ENCODE assay signal across 8 mouse cellular contexts in genomic region chrX:20616861-20617175, GRCm38 (mm10). TPM values are rescaled to one million over a fixed set of nuclear protein-coding genes. Genes with fewer than 3 reads are reported as not detected.
DNase-seq lines count a peak whose midpoint lies in the region; ATAC-seq and TF ChIP-seq lines count a peak whose summit lies in the region.

No protein-coding gene starts in this region.

- peaks cover 6% of the 10 kb centered on the region; the same call in 1 of the 2 replicates for H3K36me3 ChIP-seq in intestine, embryonic 14.5 days (ENCODE audit: control insufficient read depth, insufficient read depth, low read length)
- H3K36me3 ChIP-seq in midbrain, embryonic 15.5 days (replicated peaks): no peaks in the 10 kb centered on the region

- H3K4me2 ChIP-seq in intestine, embryonic 14.5 days (ENCODE audit: low read length): peak overlapping the region; percentile 57
- peak overlapping the region; percentile 51 for H3K4me2 ChIP-seq in midbrain, embryonic 15.5 days

- ATAC-seq in intestine, embryonic 14.5 days (replicated peaks; ENCODE audit: low FRiP score, low TSS enrichment, low read depth): no peak
- no peak for ATAC-seq in midbrain, embryonic 15.5 days (replicated peaks)

- peak overlapping the region; percentile 94 for H3K27ac ChIP-seq in gastrocnemius, adult 2 months
- H3K27ac ChIP-seq in intestine, embryonic 14.5 days (ENCODE audit: low read depth): peak overlapping the region; percentile 85
- peak overlapping the region; percentile 91 for H3K27ac ChIP-seq in midbrain, embryonic 15.5 days

- H3K9ac ChIP-seq in intestine, embryonic 14.5 days (ENCODE audit: low read length): peak overlapping the region; percentile 58
- H3K9ac ChIP-seq in midbrain, embryonic 15.5 days: peak overlapping the region; percentile 38

- no peak for TF ChIP-seq CTCF in gastrocnemius, adult 2 months (IDR thresholded peaks at IDR 0.05)

- H3K27me3 ChIP-seq in intestine, embryonic 14.5 days (replicated peaks; ENCODE audit: control insufficient read depth, insufficient read depth, low read length): no peaks in the 10 kb centered on the region
- H3K27me3 ChIP-seq in midbrain, embryonic 15.5 days (replicated peaks): no peaks in the 10 kb centered on the region

- peaks cover 9% of the 10 kb centered on the region for H3K4me1 ChIP-seq in intestine, embryonic 14.5 days (replicated peaks; ENCODE audit: control insufficient read depth, insufficient read depth, low read length)
- H3K4me1 ChIP-seq in midbrain, embryonic 15.5 days: peaks cover 22% of the 10 kb centered on the region

- 20% methylated on average over 17 of the region's 17 CpGs for WGBS in intestine, embryonic 14.5 days
- WGBS in midbrain, embryonic 15.5 days: 20% methylated on average over 17 of the region's 17 CpGs

- DNase-seq in gastrocnemius, adult 2 months: no peak
- no peak for DNase-seq in gastrocnemius, postnatal 4 days (ENCODE audit: low spot score in 2 of 2)
- DNase-seq in urinary bladder, postnatal 14 days (ENCODE audit: low spot score): peak; percentile 40
- no peak for DNase-seq in urinary bladder, postnatal 10 days (ENCODE audit: low spot score)
- no peak for DNase-seq in intestine, embryonic 14.5 days (ENCODE audit: low spot score)
- DNase-seq in right cerebral cortex, postnatal 25 days: no peak
- DNase-seq in embryo, embryonic 10.5 days (ENCODE audit: low spot score): no peak

- intact Hi-C loops in gastrocnemius, adult 2 months (cut with DNase I): no loop called here

- H3K9me3 ChIP-seq in intestine, embryonic 14.5 days (ENCODE audit: control insufficient read depth, low read length): no peaks in the 10 kb centered on the region
- H3K9me3 ChIP-seq in midbrain, embryonic 15.5 days: no peaks in the 10 kb centered on the region

- H3K4me3 ChIP-seq in gastrocnemius, adult 2 months: peak overlapping the region; percentile 85
- H3K4me3 ChIP-seq in intestine, embryonic 14.5 days (ENCODE audit: low read depth, low read length): peak overlapping the region; percentile 52
- peak overlapping the region; percentile 57 for H3K4me3 ChIP-seq in midbrain, embryonic 15.5 days

RNA-seq across cellular contexts. Expression of gene Rbm10, which starts 0.5 kb away (rescaled TPM):
- total RNA-seq in gastrocnemius, adult 2 months (2021): 10 to 100 TPM in 1 of 2 experiments, 1 to 10 TPM in 1; 9.8 to 11.1 TPM
- total RNA-seq in gastrocnemius, postnatal 4 days (2021): 10 to 100 TPM; 26.7 to 27.0 TPM
- 58.6 and 60.4 TPM in 2 replicates for polyA plus RNA-seq in intestine, embryonic 14.5 days (2014; fragmentation: Nextera tagmentation; extraction: Ambion mirVana)
- polyA plus RNA-seq in midbrain, embryonic 15.5 days (2015; fragmentation: Nextera tagmentation; extraction: Ambion mirVana): 64.3 and 64.9 TPM in 2 replicates

RNA-seq across cellular contexts. Expression of gene Ndufb11, which starts 0.6 kb away (rescaled TPM):
- total RNA-seq in gastrocnemius, adult 2 months (2021): 100 to 1,000 TPM; 399 to 541 TPM
- 100 to 1,000 TPM; 268 TPM for total RNA-seq in gastrocnemius, postnatal 4 days (2021)
- polyA plus RNA-seq in intestine, embryonic 14.5 days (2014; fragmentation: Nextera tagmentation; extraction: Ambion mirVana): 258 and 267 TPM in 2 replicates
- polyA plus RNA-seq in midbrain, embryonic 15.5 days (2015; fragmentation: Nextera tagmentation; extraction: Ambion mirVana): 182 and 192 TPM in 2 replicates

RNA-seq across cellular contexts. Expression of gene Uba1, which starts 41.3 kb away (rescaled TPM):
- 100 to 1,000 TPM; 135 to 149 TPM for total RNA-seq in gastrocnemius, adult 2 months (2021)
- total RNA-seq in gastrocnemius, postnatal 4 days (2021): 100 to 1,000 TPM; 200 to 208 TPM
- 189 and 191 TPM in 2 replicates for polyA plus RNA-seq in intestine, embryonic 14.5 days (2014; fragmentation: Nextera tagmentation; extraction: Ambion mirVana)
- 412 and 423 TPM in 2 replicates for polyA plus RNA-seq in midbrain, embryonic 15.5 days (2015; fragmentation: Nextera tagmentation; extraction: Ambion mirVana)
